Mouse (Mus musculus) urinary bladder, postnatal 25 days (tissue): ENCODE measurements at regions not wholly inside any gene's neighbourhood (a gene's known extent, or its start where the extent isn't known, plus 50 kb on each side); places are given as distances from the start of the nearest gene placed in this dataset.

Experiments
- DNase-seq: peaks from one replicate; pipeline ENCODE4 v3.0.0; 2022; ENCODE audit warnings: low spot score

- DNase-seq = peak; percentile 81
Observed at GRCm38 (mm10) chr9:42196552-42196951, 67.5 kb downstream of the Sc5d start.

- DNase-seq = no peak
Observed at GRCm38 (mm10) chr9:42196110-42196509, 67.9 kb downstream of the Sc5d start.

GRCm38 (mm10) chr9:42195651-42196050, 68.4 kb downstream of the Sc5d start:
- peak; percentile 17 for DNase-seq

- no peak for DNase-seq
Observed at GRCm38 (mm10) chr9:42194939-42195338, 69.1 kb downstream of the Sc5d start.

GRCm38 (mm10) chr9:42194176-42194575, 69.9 kb downstream of the Sc5d start:
- no peak for DNase-seq

- DNase-seq = no peak
Observed at GRCm38 (mm10) chr9:42192967-42193733, 69.1 kb upstream of the Sorl1 start.

GRCm38 (mm10) chr9:42187371-42188228, 63.5 kb upstream of the Sorl1 start:
- DNase-seq = peak; percentile 44

- no peak for DNase-seq
Observed at GRCm38 (mm10) chr9:42184104-42184635, 60.1 kb upstream of the Sorl1 start.

GRCm38 (mm10) chr9:42183448-42183847, 59.4 kb upstream of the Sorl1 start:
- peak; percentile 15 for DNase-seq

- no peak for DNase-seq
Observed at GRCm38 (mm10) chr9:42182400-42182799, 58.3 kb upstream of the Sorl1 start.

- no peak for DNase-seq
Observed at GRCm38 (mm10) chr9:42180152-42180551, 56.1 kb upstream of the Sorl1 start.

GRCm38 (mm10) chr9:42178759-42179377, 54.8 kb upstream of the Sorl1 start:
- DNase-seq = no peak

GRCm38 (mm10) chr9:42174349-42174955, 50.4 kb upstream of the Sorl1 start:
- DNase-seq = no peak
